Mouse (Mus musculus): ENCODE results near the gene Zscan22.
"Not testable (repeated sequence)": the region's sequence is repeated elsewhere in the genome, so short reads cannot be mapped to it uniquely, and the experiment has no call there.

Zscan22 gene

DNA sequence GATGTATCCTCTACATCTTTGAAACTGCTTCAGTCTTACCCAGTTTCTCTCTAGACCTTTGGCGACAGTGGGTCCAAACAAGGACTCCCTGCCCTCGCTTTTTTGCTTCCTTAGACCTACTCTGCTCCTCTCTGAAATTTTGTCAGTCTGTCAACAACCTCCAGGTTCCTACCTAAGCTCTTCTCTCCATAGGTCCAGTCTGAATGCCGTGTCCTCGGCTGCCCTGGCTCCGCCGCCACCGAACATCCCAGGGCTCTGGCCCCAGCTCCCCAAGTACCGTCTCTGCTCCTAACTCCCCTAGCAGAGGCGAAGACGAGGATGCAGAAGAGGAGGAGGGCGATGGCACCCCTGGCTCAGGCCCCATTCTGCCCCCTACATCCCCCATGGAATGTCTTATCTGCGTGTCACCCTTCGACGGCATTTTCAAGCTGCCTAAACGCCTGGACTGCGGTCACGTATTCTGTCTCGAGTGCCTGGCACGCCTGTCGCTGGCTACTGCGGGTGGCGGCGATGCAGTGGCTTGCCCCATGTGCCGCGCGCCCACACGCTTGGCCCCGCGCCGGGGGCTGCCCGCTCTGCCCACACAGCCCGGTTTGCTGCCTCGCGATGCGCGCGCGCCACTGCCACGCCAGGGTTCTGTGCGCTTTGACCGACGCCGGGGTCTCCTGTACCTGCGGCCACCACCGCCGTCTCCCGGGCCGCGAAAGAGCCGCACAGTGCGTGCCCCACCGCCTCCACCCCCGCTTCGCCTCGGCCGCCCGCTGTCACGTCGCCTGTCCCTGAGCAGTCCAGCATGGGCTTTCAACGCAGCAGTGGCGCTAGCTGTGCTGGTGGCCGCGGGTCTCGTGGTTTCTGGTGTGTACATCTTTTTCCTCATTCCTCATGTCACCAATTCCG, 30.3 kb downstream of the Zscan22 start:
- DNase-seq (ENCODE audit: low spot score), result peak; percentile 15

DNA sequence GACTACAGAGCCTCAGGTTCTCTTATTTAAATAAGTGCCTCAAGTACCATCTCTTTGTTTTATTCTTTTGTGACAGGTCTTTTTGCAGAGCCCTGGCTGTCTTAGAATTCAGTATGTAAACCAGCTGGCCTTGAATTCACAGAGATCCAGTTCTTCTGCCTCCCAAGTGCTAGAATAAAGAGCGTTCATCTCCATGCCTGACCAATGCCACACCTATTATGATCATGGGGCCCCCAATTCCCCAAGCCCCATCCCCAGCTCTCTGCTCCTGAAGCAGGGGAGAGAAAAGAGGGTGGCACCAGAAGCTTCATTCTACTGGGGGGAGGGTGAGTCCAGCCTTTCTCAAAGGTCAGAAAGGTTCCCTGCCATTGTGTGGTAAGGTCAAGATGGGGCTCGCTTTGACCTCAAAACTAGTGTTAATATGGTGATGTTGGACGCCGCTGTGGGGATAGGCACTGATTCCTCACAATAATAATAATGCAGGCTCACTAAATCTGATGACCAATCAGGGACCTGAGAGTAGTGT, 36.1 kb downstream of the Zscan22 start:
- no peak for DNase-seq (ENCODE audit: low spot score)

DNA sequence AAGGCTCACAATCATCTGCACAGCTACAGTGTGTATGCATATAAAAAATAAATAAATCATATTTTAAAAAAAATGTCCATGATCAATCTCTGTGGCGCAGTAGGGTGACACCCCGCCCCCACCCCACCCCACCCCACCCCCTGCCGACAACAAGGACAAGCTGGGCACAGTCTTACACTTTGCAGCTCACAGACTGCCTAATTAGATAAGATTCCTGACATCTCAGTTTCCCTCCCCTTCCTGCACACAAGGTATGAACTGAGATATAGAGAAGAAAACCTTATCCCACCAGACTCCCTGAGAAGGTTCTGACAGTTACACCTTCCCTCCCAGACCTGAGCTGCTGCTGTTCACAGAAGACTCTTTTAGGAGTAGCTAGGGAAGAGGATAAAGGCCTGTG, 37.2 kb downstream of the Zscan22 start:
- no peak for DNase-seq (ENCODE audit: low spot score)

DNA sequence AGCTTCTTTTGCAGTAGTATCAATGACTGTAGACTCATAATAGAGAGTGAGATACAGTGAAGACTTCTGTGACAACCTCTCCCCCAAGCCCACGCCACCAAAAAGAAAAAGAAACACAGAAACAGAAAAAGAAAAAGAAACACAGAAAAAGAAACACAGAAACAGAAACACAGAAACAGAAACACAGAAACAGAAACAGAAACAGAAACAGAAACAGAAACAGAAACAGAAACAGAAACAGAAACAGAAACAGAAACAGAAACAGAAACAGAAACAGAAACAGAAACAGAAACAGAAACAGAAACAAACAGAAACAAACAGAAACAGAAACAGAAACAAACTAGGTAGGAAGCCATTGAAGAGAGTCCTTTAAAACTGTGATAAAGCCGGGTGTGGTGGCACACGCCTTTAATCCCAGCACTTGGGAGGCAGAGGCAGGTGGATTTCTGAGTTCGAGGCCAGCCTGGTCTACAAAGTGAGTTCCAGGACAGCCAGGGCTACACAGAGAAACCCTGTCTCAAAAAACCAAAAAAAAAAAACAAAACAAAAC, 39.7 kb downstream of the Zscan22 start:
- DNase-seq (ENCODE audit: low spot score), result not testable (repeated sequence)

DNA sequence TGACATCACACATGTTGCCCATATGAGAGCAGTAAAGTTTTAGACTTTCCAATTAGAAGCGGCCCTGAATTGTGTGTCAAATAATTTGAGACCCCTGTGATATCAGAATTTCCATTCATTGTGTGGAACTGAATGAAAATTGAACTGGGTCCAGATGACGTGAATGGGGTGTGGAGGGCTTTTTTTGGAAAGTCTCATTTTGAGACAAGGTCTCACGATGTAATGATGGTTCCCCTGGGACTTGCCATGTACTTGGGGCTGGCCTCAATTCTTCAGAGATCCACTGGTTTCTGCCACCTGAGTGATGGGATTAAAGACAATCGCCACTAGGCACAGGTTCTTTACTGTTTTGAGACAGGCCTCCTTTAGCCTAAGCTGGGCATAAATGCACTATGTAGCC, 43.0 kb downstream of the Zscan22 start:
- no peak for DNase-seq (ENCODE audit: low spot score)

DNA sequence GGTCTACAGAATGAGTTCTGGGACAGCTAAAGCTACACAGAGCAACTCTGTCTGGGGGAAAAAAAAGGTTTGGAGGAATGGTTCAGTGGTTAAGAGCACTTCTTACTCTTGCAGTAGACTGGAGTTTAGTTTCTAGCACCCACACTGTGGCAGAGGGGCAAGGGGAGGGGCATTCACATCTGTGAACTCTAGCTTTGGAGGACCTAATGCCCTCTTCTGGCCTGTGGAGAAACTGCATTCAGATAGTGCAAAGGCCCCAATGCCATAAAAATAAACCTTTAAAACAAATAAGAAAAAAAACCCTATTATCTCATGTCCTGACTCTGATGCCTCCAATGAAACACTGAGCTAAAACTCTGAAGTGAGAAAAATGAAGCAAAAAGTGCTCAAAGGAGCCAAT, 45.9 kb downstream of the Zscan22 start:
- DNase-seq (ENCODE audit: low spot score), result peak; percentile 43

DNA sequence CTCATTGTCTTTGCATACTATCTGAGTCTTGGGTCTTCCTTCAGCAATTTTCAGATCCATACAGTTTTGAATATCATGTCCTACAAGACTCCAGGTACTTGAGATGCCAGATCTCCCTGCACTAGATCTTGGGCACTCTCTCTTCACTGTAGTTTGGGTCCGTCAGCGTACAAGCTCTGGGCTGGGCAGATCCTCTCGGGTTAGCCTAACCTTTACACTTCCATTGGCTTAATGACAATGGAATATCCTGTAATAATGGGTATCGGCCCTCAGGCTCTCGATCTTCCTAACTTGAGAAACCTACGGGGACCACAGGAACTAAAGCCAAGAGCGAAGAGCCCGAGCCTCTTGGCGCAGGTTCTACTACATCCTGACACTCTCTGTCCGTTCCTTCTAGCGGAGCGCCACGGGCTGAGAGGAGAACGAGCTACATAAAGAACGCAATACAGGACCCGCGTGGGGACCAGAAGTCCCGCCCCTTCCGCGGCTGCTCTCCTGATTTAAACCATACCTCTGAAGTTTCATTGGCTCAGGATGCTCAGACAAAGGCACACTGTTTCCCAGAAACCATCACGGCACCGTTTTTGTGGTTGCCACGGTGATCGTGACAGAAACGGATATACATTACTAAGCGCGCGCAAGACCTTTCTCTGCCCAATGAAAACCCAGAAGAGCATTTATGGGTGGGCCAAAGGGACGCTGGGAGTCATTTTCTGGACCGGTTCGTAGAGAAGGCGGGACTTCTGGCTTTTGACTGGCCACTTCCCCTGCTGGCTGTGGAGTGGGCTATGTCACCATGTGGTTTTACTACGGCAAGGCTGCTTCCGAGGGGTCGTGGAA, 51.6 kb downstream of the Zscan22 start:
- DNase-seq (ENCODE audit: low spot score), result peak; percentile 73

DNA sequence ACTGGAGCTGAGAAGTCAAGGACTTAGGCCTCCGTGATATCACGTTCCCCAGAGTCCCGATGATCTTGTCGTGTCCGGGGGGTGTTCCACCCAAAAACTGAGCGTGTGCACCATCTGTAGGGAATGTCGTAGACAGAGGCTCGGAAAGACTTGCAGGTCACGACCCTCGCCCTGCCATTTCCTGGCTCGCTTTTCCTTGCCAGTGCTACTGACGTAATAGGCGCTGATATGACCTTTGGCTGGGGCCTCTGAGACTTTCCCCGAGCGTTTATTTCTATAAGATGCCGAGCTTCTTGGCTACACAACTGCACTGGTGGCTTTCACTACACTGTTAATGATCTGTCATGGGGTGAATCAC, 52.2 kb downstream of the Zscan22 start:
- no peak for DNase-seq (ENCODE audit: low spot score)

DNA sequence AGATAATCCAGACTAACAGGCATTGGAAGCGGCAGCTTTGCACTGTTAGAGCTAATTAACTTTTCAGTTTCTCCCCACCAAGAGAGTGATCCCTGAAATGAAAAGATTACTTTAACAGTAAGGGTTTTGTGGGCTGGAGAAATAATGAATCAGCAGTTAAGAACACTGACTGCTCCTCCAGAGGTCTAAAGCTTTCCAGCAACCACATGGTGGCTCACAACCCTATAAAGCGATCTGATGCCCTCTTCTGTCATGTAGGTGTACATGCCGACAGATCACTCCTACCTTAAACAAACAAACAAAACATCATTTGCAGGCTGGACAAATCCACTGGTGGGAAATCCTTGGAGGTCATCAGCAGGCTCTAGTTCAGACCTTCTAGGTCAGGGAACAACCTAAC, 57.3 kb downstream of the Zscan22 start:
- no peak for DNase-seq (ENCODE audit: low spot score)

DNA sequence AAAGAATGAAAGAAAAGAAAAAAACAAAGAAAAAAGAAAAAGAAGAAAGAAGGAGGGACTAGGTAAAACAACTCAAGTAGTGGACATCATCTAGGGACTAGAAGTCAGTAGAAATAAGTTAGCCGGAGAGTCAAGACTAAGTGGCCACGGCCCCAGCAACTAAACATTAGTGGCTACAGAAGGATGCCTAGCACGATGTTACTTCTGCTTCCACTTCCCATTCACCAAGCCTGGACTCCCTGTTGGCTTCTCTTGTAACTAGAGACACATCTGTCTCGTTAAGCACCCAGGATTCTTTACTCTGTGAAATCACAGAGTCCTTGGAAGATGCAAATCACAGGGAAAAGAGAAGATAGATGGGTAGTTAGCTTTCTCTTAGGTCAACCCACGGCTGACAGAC, 59.9 kb downstream of the Zscan22 start:
- no peak for DNase-seq (ENCODE audit: low spot score)
